Mouse (Mus musculus): Measurements from ENCODE around the gene Aldh3b2. TPM values are rescaled to one million over a fixed set of nuclear protein-coding genes. Genes with fewer than 3 reads are reported as not detected.

The Aldh3b2 gene
- total RNA-seq, 2 experiments from 2014 or later, result 0.22 to 0.98 TPM

DNA sequence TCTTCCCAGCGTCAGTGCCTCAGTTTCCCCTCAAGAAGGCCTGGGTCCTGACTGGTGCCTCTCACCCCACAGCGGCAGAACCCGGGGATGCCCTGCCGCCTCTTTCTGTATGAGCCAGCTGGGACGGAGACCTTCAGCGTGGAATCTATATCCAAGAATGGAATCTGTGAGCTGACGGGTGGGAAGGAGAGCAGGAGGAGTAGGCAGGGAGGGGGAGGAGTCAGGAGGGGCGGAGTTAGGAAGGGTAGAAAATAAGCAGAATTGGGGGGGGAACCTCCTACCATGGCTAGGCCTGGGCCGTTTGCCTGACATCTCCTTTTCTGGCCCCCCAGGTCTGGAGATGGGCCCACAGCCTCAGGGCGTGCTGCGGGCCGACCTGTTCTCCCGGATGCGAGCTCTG lies 15.9 kb downstream of the Aldh3b2 start:
- no peak for DNase-seq

DNA sequence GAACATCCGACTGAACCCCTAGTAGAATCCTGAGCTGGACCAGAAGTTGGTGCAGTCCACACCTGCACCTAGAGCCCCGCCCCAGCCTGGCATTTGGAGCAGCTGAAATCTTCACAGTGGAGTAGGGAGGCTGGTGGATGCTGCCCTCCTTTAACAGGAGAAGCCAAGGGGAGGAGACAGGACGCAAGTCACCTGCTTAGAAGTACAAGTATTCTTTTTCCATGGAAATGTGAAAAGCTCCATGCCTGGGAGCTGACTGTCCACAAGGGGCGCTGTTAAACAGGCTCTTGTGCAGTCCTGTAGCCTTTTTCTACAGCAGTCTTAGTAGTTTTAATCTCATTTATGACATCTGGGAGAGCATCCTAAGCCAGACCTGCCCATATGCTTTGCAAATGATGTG lies 16.6 kb downstream of the Aldh3b2 start:
- no peak for DNase-seq

DNA sequence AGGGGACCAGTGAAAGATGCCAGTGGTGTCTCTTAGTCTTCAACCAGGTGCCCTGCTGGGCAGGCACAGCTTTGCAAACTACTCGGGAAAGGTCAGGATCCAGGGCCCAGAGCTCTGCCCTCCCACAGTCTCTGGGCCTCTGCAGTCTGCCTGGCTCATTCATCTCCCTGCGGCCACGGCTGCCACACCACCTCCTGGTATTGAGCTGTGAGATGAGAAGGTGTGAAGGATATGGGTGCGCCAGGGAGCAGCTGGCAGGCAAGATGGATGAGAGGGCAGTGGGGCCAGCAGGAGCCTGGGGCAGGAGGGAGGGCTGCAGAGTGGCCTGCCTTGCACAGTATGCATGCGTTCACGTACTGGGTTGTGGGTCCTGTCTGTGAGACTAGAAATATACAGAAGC lies 18.7 kb downstream of the Aldh3b2 start:
- no peak for DNase-seq

DNA sequence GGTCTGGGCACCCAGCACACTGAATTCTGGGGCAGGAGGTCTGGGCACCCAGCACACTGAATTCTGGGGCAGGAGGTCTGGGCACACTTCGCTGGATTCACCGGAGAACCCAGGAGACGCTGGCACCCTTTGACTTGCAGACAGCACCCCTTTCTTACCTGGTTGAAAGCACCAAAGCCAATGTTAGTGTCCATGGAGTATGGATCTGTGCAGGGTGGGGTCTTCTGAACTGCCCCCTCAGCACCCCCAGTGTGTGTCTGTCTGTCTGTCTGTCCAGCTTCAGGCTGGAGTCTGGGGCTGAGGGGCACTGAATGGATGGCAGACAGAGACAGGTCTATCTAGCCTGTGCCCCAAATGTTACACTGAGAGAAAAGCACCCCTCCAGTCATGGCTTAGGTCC lies 19.4 kb downstream of the Aldh3b2 start:
- no peak for DNase-seq

DNA sequence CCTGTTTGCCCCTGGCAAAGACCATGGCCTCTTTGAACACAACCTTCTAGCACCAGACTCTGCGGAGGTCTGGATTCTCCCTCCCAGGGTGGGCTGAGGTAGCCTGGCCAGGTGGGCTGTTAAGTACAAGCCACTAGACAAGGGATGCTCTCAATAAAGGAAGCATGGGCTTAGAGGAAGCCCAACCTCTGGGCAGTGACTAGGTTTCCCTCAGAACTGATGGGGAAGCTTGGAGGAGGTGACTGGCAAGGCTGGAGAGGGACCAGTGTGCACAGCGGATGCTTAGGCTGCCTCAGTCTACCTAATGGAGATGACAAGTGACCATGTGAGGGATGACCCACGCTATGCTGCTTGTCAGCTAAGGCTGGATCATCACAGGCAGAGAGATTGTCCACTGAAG lies 19.8 kb downstream of the Aldh3b2 start:
- DNase-seq, result no peak

DNA sequence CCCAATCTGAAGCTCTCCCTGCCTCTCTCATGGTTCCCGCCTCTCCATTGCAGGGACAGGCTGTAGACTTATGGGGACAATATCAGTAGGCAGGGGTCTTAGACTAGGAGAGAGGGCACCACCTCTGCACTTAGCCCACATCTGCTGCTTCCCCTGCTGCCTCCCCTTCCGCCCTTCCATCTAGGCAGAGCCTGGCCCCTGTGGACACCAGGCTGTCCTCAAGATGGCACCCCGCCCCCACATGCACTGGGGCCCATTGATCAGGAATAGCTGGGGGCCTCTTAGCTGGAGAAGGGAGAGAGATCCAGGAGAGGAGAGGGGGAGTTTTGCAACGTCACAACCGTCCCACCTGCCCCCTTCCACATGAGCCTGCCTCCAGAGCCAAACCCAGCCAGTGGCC lies 20.3 kb downstream of the Aldh3b2 start, which contains the start of gene Tbx10:
Tbx10 (plus strand) TSS at position 337 of the 400 bp plus-strand sequence.
- no peak for DNase-seq

DNA sequence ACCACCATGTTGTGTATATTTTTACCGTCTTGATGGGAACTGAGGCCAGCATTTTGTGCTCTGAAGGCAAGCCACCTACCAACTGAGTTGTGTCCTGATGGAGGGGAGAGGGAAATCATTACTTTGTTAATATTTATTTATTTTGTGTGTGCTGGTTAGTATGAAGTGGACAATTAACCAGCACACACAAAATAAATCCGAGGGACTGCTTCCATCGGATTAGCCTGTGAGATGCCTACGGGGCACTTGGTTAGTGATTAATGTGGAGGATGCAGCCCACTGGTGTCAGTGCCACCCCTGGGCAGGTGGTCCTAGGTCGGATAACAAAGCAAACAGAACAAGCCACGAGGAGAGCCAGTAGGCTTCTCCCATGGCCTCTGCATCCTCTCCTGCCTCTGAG lies 22.8 kb downstream of the Aldh3b2 start:
- no peak for DNase-seq

DNA sequence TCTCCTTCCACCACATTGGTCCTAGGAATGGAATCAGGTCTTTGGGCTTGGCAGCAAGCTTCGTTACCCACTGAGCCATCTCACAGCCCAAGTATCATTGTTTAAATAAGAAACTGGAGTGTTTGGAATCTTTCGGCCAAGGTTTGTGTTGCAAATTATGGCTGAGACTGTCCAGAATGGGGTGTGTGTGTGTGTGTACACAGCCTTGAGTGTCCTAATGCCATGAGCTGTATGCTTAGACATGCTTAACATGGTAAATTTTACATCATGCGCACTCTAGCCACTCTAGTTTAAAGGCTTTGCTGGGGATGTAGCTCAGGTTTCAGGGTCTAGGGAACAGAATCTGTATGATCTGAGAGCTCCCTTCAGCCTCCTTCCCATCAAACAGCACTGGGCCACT lies 23.4 kb downstream of the Aldh3b2 start:
- no peak for DNase-seq

DNA sequence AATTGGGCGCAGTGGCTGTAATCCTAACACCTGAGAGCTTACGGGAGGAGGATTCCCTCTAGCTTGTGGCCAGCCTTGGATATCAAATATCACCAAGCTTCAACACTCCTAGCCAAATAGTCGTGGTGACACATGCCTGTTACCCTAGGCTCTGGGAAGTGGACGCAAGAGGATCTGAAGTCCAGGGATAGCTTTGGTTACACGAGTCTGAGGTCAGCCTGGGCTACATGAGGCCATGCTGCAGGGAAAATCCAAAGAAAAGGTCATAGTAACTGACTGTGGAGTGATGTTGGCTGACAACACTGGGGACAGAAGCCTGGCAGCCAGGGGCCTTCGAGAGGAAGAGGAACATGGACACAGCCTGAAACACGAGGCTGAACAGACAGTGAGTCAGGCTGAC lies 24.0 kb downstream of the Aldh3b2 start:
- DNase-seq, result no peak

DNA sequence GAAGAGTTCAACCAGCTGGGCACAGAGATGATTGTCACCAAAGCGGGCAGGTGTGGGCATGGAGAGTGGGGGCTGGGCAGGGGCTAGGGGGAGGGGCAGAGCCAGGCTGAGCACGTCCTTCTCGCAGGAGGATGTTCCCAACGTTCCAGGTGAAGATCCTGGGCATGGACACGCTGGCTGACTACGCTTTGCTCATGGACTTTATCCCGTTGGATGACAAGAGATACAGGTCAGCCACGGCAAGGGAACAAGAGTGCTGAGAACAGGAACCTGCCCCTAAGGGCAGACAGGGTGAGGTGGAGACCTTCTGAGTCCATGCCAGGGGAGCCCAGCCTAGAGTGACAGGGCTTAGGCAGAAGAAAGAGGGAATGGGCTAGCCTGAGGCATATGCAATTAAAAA lies 24.6 kb downstream of the Aldh3b2 start:
- no peak for DNase-seq

DNA sequence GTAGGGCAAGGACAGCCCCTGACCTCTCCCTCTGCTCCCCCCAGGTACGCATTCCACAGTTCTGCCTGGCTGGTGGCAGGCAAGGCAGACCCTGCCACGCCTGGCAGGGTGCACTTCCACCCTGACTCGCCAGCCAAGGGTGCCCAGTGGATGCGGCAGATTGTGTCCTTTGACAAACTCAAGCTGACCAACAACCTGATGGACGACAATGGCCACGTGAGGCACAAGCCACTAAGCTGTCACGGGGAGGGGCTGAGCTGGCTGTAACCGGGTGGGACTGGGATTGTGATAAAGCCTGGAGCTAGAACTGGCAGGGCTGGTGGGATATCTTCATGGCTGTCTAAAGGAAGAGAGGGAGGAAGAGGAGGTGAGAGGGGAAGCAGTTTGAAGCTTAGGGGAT lies 25.1 kb downstream of the Aldh3b2 start:
- no peak for DNase-seq

DNA sequence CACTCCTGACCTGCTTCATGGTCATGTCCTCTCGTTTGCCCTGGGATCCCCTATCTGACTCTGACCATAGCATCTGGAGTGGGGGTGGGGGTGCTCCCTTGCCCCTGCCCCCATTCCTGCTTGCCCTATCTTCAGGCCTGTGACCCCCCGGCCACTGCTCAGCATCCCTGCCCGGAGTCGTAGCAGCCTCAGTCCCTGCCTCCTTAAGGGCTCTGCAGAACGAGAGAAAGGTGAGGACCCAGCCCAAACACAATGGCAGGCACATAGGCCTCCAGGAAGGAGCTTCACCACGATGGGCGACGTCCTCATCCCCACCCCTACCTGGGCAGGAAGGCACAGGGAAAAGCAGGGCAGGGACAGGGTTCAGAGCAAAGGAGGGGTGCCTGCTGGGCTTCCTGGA lies 26.2 kb downstream of the Aldh3b2 start:
- DNase-seq, result no peak

DNA sequence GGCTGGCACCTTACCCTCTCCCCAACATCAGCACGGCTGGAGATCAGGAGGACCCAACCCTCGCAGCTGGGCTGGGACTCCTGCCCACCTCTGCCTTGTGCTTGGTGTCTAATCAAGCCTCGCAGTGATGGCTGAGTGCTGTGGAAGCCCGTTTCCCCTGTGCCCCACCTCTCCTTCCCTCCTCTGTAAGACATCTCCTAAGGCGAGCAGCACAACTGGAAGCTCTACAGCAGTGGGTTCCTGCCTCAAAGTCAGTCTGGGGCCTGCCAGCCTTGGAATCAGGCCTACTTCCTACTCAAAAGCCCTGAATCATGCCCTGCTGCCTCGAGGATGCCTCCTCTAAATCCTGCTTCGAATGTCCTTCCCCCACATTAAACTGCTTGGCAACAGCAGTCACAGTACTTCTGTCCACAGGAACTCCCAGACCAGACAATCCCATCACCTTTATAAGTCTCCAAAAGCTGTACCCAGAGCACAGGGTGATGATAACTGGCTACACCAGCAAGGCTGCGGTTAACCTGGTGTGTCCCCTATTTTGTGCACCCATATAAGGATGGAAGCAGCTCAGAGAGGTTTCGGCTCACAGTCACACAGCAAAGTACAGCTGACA lies 27.1 kb downstream of the Aldh3b2 start:
- no peak for DNase-seq

DNA sequence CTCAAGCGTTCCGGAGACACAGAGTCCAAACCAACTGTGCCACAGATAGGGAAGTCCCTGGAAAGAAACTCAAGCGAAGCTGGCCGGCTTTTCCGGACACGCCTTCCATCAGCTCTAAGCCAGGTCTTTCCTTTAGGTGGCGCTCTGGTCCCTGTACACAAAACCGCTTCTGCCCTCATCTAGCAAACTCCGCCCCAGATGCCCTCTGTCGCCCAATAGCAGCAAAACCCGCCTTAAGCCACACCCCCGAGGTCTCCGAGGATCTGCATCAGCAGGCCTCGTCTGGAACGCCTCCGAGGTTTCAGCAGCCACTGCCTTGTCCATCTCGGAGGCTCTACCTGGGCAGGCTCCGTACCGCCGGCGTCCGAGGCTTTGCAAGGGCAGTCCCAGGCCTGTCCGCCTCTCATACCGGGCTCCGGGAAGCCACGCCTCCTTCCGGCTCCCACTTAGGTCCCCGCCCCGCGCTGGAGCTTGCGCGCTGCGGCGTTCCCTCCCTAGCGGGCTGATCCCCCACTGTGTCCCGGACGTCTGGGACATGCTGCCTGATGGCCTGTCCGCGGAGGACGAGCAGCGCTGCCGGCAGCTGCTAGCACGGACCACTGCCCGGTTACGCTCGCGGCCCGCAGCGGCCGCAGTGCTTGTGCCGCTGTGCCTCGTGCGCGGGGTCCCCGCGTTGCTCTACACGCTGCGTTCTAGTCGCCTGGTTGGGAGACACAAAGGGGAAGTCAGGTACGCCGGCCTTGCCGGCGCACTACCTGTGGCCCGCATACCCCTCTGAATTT lies 28.2 kb downstream of the Aldh3b2 start, which contains the start of the genes Nudt8 and Gm49405:
Nudt8 (plus strand) TSS at position 462 of the 782 bp plus-strand sequence.
Gm49405 (plus strand) TSS at position 508 of the 782 bp plus-strand sequence.
- peak; percentile 98 to 99 for DNase-seq

DNA sequence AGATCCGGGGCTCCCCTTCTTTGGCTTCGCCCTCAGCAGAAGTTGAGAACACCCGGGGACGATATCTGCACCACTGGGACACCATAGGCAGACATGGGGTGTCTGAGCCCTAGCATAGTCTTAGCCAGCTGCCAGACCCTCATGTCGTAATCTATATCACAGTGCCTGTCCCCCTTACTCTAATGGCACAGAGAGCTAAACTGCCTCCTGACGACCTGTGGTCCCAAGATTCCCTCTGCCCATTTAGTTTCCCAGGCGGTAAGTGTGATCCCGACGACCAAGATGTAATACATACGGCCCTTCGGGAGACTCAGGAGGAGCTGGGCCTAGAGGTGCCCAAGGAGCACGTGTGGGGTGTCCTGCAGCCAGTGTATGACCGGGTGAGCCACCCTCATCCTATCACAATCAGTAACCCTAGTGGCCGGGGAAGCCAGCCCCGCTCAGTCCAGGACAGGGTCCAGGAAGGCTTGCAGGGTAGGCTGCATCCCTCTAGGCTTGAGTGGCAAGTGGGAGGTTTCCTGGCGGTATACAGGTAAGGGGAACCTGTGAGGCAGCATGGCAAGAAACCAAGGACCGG lies 28.9 kb downstream of the Aldh3b2 start:
- DNase-seq, result peak in 1 of 2 experiments; percentile 45

DNA sequence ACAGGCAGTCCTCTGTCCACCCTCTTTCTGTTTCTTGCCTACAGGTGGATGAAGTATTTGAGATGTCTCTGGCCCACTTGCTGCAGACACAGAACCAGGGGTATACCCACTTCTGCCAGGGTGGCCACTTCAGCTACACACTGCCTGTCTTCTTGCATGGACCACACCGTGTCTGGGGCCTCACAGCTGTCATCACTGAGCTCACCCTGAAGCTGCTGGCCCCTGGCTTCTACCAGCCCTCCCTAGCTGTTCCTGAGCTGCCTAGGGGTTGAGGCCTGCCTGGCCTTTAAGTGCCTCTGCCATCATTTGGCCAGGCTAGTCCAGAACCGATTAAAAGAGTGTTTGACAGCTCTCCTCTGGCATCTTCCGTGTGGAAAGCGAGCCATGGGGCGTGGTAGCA lies 29.6 kb downstream of the Aldh3b2 start:
- peak in 1 of 2 experiments; percentile 34 for DNase-seq

DNA sequence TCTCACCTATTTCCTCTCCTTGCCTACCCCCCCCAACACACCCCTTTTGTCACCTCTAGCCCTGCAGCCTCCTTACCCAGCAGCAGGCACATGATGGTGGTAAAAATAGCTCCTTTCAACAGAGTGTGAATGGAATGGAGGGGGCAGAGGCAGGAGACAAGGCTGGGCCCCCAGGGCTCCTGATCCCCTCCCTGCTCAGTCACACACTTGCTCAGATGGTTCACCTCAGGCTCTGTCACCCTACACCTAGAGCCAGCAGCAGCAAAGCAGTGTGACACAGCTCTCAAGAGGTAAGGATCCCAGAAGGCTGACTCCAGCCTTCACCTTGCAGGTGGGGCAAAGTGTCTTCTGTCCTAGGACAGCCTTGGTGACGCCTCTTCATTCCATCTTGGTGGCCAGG lies 31.0 kb downstream of the Aldh3b2 start, which contains the start of gene Doc2g:
Doc2g (plus strand) TSS at position 202 of the 400 bp plus-strand sequence.
- DNase-seq, result peak; percentile 52 to 70

DNA sequence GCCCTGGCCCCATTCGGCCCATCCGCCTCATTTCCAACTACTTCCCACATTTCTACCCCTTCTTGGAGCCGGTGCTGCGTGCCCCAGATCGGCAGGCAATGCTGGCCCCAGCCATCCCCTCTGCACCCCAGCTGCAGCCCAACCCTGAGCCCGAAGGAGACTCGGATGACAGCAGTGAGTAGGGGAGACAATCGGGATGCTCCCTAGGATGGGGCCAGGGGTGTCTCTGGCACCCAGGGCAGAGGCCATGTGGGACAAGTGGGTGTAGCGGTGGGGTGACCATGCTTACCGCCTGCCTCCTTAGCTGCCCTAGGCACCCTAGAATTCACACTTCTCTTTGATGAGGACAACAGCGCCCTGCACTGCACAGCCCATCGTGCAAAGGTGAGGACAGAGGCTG lies 31.5 kb downstream of the Aldh3b2 start:
- peak in 1 of 2 experiments; percentile 25 for DNase-seq

DNA sequence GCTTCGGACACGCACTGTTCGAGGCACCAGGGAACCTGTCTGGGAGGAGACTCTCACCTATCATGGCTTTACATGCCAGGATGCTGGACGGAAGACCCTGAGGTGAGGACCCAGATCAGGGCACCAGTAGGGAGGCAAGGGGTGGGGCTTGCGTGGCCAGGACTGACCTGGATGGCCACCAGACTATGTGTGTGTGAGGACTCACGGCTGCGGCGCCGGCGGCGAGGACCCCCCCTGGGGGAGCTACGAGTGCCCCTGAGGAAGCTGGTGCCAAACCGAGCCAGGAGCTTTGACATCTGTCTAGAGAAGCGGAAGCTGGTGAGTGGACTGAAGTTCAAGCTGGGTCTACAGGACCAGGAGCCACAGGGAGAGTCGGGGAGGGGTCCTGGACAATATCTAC lies 32.2 kb downstream of the Aldh3b2 start:
- peak in 1 of 2 experiments; percentile 35 for DNase-seq

DNA sequence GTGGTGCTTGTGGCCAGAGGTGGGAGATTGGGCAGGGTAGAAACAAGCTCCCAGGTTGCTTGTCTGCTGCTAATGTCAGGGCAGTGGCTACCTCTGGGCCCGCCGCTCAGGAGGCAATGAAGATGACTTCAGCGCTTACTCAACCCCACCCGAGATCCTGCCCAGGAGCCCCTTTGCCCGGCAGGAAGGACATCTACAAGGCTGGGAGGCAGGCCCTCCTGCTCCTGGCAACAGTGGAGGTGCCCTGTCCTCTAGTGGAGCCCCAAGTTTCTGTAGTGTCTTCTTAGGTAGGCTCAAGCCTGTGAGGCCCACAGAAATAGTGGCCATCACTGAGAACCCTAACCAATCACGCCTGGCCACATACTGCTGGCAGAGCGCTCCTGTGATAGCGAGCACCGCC lies 33.0 kb downstream of the Aldh3b2 start:
- DNase-seq, result no peak

DNA sequence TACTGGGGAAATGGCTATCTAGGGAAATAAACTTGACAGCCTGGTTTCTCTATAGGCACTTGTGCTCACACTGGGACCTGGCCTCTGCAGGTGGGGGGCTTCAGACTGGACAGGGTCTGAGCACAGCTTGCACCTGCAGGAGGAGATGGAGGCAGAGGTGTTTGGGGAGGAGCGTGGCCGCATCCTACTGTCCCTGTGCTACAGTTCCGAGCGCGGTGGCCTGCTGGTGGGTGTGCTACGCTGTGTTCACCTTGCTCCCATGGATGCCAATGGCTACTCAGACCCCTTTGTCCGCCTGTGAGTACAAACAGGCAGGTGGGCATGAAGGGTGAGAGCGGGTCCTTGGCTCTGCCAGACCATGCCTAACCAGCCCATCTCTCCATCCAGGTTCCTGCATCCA lies 33.8 kb downstream of the Aldh3b2 start:
- no peak for DNase-seq

DNA sequence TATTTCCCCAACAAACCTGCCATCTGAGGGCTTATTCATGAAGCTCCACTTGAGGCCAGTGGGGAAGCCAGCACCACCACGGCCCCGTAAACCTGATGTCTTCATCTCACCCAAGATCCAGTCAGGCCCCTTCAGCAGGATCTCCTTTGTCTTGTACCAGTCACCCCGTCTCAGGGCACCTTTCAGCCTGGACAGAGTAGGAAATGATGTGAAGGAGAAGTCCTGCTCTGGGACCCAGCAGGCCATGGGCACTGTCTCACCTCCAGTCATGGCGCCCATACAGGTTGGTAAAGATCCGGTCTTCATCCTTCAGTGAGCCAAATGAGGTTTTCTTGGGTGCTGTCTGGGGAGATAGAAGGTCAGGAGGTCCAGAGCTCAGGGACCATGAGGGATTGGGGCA lies 39.0 kb downstream of the Aldh3b2 start:
- no peak for DNase-seq

DNA sequence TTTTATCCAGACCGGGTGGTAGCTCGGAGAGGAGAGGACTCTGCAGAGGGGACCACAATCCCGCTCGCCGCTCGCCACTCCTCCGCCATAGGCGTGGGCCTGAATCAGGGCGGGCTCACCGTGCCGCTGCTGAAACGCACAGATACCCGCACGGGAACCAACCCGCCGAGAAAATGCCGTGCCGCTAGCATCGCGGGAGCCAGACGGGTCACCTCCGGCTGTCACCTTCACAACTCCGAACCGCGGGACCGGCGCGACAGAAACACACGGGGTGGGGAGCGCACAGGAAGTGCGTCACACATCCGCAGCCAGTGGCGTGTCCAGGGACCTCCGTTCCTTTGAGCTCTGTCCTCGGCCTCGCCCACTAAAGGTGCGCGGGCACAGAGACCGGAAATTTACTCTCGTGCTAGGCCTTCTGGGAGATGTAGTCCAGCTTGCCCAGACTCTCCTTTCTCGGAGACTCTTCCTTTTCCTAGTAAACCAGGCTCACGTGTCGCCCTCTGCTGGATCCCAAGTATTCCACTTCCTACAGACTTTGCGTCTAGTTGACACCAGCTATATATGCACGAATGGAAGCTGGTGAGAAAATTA lies 40.4 kb downstream of the Aldh3b2 start, which contains the start of gene Ndufv1:
Ndufv1 (minus strand) TSS at position 375 of the 591 bp plus-strand sequence.
- DNase-seq, result peak; percentile 97 to 99

Data from heart, adult 18-20 months (tissue).